Mouse (Mus musculus): ENCODE measurements around the gene Naa30.

GRCm38 (mm10) chr14:49153801-49154200 lies 18.2 kb upstream of the Naa30 start:
- TF ChIP-seq POLR2A (IDR thresholded peaks at IDR 0.05; ENCODE audit: insufficient read depth, low read depth, low read length) (no peak), CTCF (IDR thresholded peaks at IDR 0.05; ENCODE audit: insufficient read depth, low read depth, low read length) (0 out of 2 replicates have a peak, but pooled peaks have one; percentile 22)
